Mouse (Mus musculus): ENCODE measurements around the gene Clps.

DNA sequence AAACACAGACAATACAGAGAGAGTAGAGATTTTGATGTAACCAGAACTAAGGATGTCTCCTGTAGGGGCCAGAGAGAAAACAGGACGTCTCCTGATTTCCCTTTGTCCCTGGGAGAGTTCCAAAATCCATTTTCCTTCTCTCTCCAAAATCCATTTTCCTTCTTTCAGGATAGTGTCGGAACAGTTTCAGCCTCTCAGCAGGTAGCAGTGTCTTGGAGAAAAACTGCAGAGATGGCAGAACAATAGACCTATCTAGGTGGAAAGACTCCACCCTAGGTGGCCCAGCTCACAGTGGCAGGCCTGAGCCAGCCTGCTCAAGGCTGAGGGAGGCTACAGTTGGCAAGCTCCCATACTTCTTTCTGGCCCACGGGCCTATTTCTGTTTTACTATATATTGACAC is 7.0 kb upstream of the Clps start:
- TF ChIP-seq CTCF (IDR thresholded peaks at IDR 0.05; ENCODE audit: low read depth, low read length) (no peak), POLR2AphosphoS5 (IDR thresholded peaks at IDR 0.05; ENCODE audit: insufficient replicate concordance, low read depth, low read length) (no peak), GATA1 (IDR thresholded peaks at IDR 0.05; ENCODE audit: borderline replicate concordance, low read length) (no peak), TAL1 (conservative IDR thresholded peaks at IDR 0.05; ENCODE audit: low read depth, low read length) (no peak), GATA2 (IDR thresholded peaks at IDR 0.05; ENCODE audit: borderline replicate concordance, low read depth, low read length) (no peak)
